Mouse (Mus musculus): ENCODE results near the gene Grik2. TPM values are rescaled to one million over a fixed set of nuclear protein-coding genes. Genes with fewer than 3 reads are reported as not detected.

The Grik2 gene
- polyA plus RNA-seq, 1 experiment from 2014 or later, result 0.87 TPM

DNA sequence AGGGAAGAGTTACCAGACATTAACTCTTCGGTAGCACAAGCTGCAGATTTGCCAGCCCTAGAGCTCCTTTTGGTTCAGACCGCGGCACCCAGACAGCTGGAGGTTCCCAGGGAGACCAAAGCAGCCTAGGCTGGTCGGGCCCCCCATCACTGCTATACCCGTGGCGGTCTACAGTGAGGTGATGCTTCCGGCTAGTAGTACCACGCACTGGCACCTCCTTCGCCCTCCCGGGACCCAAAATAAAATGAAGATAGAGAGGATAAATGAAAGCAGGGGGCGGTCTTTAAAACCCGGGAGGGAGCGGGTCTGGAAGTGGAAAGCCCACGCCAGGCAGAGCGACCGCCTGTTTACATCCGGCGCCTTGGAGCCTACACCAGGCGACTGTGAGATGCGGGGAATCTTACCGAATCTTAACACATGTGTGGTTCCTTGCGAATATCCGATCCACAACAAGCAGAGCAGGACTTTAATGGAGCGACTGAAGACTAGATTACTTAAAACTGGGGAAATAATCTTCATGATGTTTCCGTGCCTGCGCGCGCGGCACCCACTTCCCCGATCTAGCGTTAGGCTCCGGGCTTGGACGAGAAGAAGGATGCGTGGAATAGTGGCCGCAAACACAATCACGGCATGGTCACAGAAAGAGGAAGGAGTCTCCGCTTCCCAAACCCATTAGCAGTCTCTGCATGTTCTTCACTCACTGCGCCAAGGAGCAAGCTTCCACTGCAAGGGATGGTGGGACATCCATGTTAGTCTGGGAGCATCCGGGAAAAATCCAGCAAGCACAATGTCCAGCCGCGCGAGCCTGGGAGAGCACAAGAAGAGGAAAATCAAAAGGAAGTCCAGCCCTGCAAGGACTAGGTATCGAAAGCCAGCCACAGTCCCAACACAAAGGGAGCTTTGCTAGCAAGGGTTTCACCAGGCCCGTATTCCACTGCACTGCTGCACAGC lies 5.5 kb downstream of the Grik2 start:
- no peak for ATAC-seq (replicated peaks; ENCODE audit: insufficient number of reproducible peaks, insufficient read depth, low FRiP score, low read depth)
- WGBS, result 1% methylated on average over 44 of the region's 44 CpGs

DNA sequence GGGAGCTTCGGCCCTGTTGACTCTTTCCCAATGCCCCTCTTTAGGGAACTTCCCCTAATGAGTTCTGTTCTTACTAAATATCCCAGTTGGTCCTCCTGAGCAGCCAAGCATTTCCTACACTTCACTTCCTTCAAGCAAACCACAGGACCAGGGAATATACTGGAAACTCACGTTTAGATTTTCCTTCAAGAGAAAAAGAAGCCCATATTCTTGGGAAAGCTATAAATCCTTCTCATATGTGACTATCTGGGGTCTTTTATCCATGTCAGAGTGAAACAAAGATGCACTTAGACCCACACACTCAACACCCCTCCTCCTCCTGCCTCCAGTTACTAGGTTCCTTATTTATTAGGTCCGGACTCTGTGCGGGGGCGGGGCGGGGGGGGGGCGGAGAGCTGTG lies 6.5 kb downstream of the Grik2 start:
- H3K9ac ChIP-seq, result no peak overlapping the region
- ATAC-seq (replicated peaks; ENCODE audit: insufficient number of reproducible peaks, insufficient read depth, low FRiP score, low read depth), result no peak
- H3K4me3 ChIP-seq, result peak overlapping the region; percentile 56
- no peaks in the 10 kb centered on the region for H3K36me3 ChIP-seq
- H3K27me3 ChIP-seq, result peaks cover 13% of the 10 kb centered on the region
- H3K4me2 ChIP-seq, result peak overlapping the region; percentile 90
- peaks cover 5% of the 10 kb centered on the region for H3K4me1 ChIP-seq (replicated peaks)
- 10% methylated on average over 7 of the region's 7 CpGs for WGBS
- no peaks in the 10 kb centered on the region for H3K9me3 ChIP-seq (replicated peaks)
- H3K27ac ChIP-seq, result no peak overlapping the region

More for the DNA sequence above, 5.5 kb downstream of the Grik2 start:
- Histone ChIP-seq H3K4me3 (peak overlapping the region; percentile 56), H3K9me3 (replicated peaks) (no peaks in the 10 kb centered on the region), H3K4me1 (replicated peaks) (peaks cover 5% of the 10 kb centered on the region), H3K9ac (peak overlapping the region; percentile 31; the same call in 1 of the 2 replicates), H3K4me2 (peak overlapping the region; percentile 90), H3K27me3 (peaks cover 14% of the 10 kb centered on the region), H3K27ac (no peak overlapping the region), H3K36me3 (no peaks in the 10 kb centered on the region)

DNA sequence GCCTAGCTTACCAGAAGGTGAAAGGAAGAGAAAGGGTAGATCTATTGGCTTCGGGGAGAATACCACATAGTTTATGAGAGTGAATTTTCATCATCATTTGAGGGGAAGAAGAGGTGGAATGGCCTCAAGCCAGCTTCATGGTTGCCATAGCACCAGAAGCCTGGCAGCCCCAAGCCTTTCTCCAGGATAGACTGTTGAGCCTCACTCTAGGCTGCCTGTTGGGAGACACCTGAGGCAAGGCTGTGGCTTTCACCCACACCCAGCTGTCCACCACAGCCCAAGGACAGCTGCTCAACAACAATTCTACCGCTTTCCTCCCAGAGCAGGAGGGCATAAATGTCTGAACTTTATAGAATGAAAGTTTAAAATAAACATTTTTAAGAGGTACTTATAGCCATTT lies 8.1 kb downstream of the Grik2 start:
- no peak overlapping the region for H3K4me2 ChIP-seq
- H3K36me3 ChIP-seq, result no peaks in the 10 kb centered on the region
- WGBS, result 71% methylated on average over 2 of the region's 2 CpGs
- no peaks in the 10 kb centered on the region for H3K9me3 ChIP-seq (replicated peaks)
- no peak overlapping the region for H3K9ac ChIP-seq
- H3K4me3 ChIP-seq, result no peak overlapping the region
- peaks cover 5% of the 10 kb centered on the region; the same call in 1 of the 2 replicates for H3K27me3 ChIP-seq
- no peak overlapping the region for H3K27ac ChIP-seq
- ATAC-seq (replicated peaks; ENCODE audit: insufficient number of reproducible peaks, insufficient read depth, low FRiP score, low read depth), result 0 out of 2 replicates have a peak, but pooled peaks have one; percentile 22
- peaks cover 5% of the 10 kb centered on the region for H3K4me1 ChIP-seq (replicated peaks)

DNA sequence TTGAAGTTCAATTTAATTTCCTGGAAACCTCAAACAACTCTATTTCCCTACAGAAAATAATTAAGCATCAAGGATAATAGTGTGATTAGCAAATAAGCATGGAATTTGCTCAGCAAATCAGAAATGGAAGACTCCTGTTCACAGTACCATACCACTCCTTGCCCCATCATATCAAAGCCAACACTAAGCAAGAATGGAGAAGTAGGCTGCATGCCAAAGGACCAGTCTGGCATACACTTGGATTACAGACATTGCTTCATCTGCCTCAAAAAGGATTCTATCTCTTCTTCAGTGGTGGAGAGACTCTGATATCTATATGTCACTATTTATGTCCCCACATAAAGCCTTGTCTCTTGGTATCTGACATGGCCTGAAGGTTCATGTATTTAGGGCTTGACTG lies 19.7 kb downstream of the Grik2 start:
- Histone ChIP-seq H3K9me3 (replicated peaks) (no peaks in the 10 kb centered on the region), H3K36me3 (no peaks in the 10 kb centered on the region), H3K4me1 (replicated peaks) (no peaks in the 10 kb centered on the region), H3K4me2 (no peak overlapping the region), H3K27ac (no peak overlapping the region), H3K27me3 (no peaks in the 10 kb centered on the region), H3K9ac (no peak overlapping the region), H3K4me3 (no peak overlapping the region)
- ATAC-seq (replicated peaks; ENCODE audit: insufficient number of reproducible peaks, insufficient read depth, low FRiP score, low read depth), result no peak

DNA sequence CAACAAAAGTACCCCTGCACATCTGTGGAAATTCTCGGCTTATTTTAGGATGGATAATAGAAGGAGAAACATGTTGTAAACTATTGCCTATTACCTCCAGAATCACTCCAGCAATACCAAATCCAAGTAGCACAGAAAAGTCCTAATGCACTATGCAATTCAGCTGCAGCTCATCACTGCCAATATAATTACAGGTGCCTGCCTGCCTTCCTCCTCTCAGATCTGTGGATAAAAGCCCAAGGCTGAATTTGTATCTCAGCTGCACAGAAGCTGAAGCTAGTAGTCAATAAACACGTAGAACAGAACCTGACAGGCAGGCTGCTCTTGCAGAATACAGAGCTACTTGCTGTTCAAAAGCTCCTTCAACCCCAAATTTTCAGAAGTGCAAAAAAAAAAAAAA lies 21.0 kb downstream of the Grik2 start:
- WGBS, result 70% methylated on average over 2 of the region's 2 CpGs
- Histone ChIP-seq H3K4me3 (no peak overlapping the region), H3K4me2 (no peak overlapping the region), H3K9me3 (replicated peaks) (no peaks in the 10 kb centered on the region), H3K27ac (no peak overlapping the region), H3K36me3 (no peaks in the 10 kb centered on the region), H3K9ac (no peak overlapping the region), H3K4me1 (replicated peaks) (no peaks in the 10 kb centered on the region), H3K27me3 (no peaks in the 10 kb centered on the region)
- no peak for ATAC-seq (replicated peaks; ENCODE audit: insufficient number of reproducible peaks, insufficient read depth, low FRiP score, low read depth)

DNA sequence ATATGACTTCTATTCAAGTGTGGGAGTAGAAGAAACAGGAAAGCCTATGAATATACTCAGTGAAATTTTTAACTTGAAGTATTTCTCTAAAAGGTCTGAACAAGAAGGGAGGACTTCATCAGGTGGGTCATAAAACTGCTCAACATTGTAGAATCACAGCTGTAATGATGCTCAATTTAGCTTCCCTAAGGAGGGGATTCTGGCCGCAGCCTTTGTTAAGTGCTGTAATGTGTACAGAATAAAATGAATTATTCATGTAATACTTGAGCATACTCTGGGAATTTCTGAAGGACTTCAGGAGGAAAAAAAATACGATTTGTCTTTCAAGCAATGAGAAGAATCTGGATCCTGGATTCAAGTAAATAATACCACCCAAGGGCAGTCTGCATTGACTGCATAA lies 26.0 kb downstream of the Grik2 start:
- no peaks in the 10 kb centered on the region for H3K9me3 ChIP-seq (replicated peaks)
- no peak for ATAC-seq (replicated peaks; ENCODE audit: insufficient number of reproducible peaks, insufficient read depth, low FRiP score, low read depth)
- no peak overlapping the region for H3K4me3 ChIP-seq
- H3K9ac ChIP-seq, result no peak overlapping the region
- H3K36me3 ChIP-seq, result no peaks in the 10 kb centered on the region
- WGBS, result 74% methylated on average over 2 of the region's 2 CpGs
- no peaks in the 10 kb centered on the region for H3K4me1 ChIP-seq (replicated peaks)
- H3K4me2 ChIP-seq, result no peak overlapping the region
- no peak overlapping the region for H3K27ac ChIP-seq
- no peaks in the 10 kb centered on the region for H3K27me3 ChIP-seq

DNA sequence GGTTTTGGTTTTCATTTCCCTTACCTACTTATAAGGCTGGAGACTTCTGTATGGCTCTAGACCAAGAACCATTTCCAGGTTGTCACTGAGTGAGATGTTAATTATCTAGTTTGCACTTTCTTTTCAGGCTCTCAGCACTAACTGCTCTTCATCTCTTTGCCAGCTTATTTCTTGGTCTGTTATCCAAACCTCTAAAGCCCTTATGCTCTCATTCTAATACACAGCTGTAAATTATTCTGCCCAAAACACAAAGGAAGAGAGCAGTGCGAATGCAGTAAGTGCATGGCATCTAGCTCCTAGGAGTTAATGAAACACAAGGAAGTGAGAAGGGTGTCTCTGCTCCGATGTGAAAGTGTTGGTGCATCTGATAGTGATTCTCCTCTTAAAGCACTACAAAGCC lies 36.8 kb downstream of the Grik2 start:
- Histone ChIP-seq H3K36me3 (no peaks in the 10 kb centered on the region), H3K4me3 (no peak overlapping the region), H3K9ac (no peak overlapping the region), H3K9me3 (replicated peaks) (no peaks in the 10 kb centered on the region), H3K27ac (no peak overlapping the region), H3K4me1 (replicated peaks) (no peaks in the 10 kb centered on the region), H3K4me2 (no peak overlapping the region), H3K27me3 (no peaks in the 10 kb centered on the region)
- 69% methylated on average over 2 of the region's 2 CpGs for WGBS
- ATAC-seq (replicated peaks; ENCODE audit: insufficient number of reproducible peaks, insufficient read depth, low FRiP score, low read depth), result no peak

DNA sequence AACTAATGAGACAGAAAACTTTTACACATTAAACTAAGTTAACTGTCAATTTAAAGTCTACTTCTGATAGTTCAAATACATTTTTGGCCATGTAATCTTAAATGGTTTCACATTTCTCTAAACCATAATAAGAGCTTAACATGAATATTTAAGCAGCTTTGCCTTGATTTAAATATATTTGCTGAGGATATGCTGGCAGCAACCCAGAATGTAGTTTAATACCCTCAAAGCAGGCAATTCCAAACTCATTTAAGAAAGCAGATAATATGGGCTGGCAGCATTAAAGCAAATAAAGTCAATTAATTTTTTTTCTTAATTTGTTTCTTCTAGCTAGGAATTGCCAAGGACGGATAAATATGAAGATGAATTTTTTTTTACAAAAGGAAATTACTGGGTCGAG lies 56.7 kb downstream of the Grik2 start:
- Histone ChIP-seq H3K4me3 (no peak overlapping the region), H3K4me2 (no peak overlapping the region), H3K27ac (no peak overlapping the region), H3K27me3 (no peaks in the 10 kb centered on the region), H3K9me3 (replicated peaks) (no peaks in the 10 kb centered on the region), H3K36me3 (no peaks in the 10 kb centered on the region), H3K4me1 (replicated peaks) (no peaks in the 10 kb centered on the region), H3K9ac (no peak overlapping the region)
- no peak for ATAC-seq (replicated peaks; ENCODE audit: insufficient number of reproducible peaks, insufficient read depth, low FRiP score, low read depth)
- WGBS, result 80% methylated on average over 2 of the region's 2 CpGs

DNA sequence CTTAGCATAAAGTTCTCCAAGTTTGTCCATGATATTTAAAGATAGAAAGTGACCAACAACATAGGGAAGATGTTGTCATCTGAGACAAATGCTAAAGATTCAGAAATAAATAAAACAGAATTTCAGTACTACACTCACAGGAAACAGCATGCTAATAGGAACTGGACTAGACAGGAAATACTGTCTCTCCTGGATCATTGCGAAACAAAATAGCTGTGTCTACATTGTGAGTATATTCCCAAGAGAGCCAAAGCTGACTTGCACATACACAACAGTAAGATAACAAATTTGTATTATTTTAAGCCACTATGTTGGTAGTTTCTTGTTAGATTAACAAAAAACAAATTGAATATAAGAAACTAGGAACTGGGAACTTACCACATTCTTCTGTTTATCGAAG lies 64.9 kb downstream of the Grik2 start:
- H3K4me2 ChIP-seq, result no peak overlapping the region
- no peak overlapping the region for H3K4me3 ChIP-seq
- no peak overlapping the region for H3K9ac ChIP-seq
- no peak overlapping the region for H3K27ac ChIP-seq
- no peak for ATAC-seq (replicated peaks; ENCODE audit: insufficient number of reproducible peaks, insufficient read depth, low FRiP score, low read depth)
- WGBS, result 61% methylated on average over 2 of the region's 2 CpGs
- H3K9me3 ChIP-seq (replicated peaks), result no peaks in the 10 kb centered on the region
- H3K27me3 ChIP-seq, result no peaks in the 10 kb centered on the region
- no peaks in the 10 kb centered on the region for H3K36me3 ChIP-seq
- no peaks in the 10 kb centered on the region for H3K4me1 ChIP-seq (replicated peaks)

DNA sequence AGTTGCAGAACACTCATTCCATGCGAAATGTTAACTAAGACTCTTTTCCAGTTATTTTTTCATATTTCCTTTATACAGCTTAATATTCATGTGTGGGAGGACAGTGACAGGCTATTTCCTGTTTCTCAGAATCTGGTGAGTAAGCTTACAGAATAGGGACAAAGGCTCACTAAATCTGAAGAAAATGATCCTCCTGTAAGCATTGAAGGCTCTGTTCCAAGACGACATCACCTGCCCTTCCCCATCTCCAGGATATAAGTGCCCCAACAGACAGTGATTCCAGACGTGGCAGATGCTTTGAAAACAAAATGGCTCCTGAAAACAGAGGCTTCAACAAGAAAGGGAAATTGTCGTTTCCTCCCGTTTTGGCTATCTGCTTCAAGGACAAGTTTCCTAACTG lies 71.7 kb downstream of the Grik2 start:
- no peak for ATAC-seq (replicated peaks; ENCODE audit: insufficient number of reproducible peaks, insufficient read depth, low FRiP score, low read depth)
- Histone ChIP-seq H3K9me3 (replicated peaks) (no peaks in the 10 kb centered on the region), H3K9ac (no peak overlapping the region), H3K27me3 (no peaks in the 10 kb centered on the region), H3K36me3 (no peaks in the 10 kb centered on the region), H3K4me3 (no peak overlapping the region), H3K4me2 (no peak overlapping the region), H3K27ac (no peak overlapping the region), H3K4me1 (replicated peaks) (no peaks in the 10 kb centered on the region)
- 50% methylated on average over 5 of the region's 5 CpGs for WGBS

DNA sequence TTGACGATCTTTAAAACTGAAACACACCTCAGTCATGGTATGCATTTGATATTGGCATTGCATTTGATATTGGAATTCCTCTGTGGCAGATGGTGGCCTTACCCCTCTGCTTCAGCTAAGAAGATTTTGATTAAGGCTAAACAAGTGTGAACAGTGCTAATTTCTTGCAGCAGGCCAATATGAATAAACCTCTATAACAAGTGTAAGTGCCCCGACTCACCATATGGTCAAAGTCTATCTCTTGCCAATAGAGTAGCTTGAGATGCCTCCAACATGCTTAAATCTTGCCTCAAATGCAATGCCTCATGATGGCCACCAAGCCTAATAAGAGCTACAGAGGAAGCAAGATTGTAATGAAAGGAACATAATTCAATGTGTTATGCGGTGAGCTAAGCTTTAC lies 78.8 kb downstream of the Grik2 start:
- Histone ChIP-seq H3K27me3 (no peaks in the 10 kb centered on the region), H3K4me2 (no peak overlapping the region), H3K27ac (no peak overlapping the region), H3K36me3 (no peaks in the 10 kb centered on the region), H3K4me1 (replicated peaks) (no peaks in the 10 kb centered on the region), H3K9ac (no peak overlapping the region), H3K4me3 (no peak overlapping the region), H3K9me3 (replicated peaks) (no peaks in the 10 kb centered on the region)
- WGBS, result 79% methylated on average over 3 of the region's 3 CpGs
- no peak for ATAC-seq (replicated peaks; ENCODE audit: insufficient number of reproducible peaks, insufficient read depth, low FRiP score, low read depth)

DNA sequence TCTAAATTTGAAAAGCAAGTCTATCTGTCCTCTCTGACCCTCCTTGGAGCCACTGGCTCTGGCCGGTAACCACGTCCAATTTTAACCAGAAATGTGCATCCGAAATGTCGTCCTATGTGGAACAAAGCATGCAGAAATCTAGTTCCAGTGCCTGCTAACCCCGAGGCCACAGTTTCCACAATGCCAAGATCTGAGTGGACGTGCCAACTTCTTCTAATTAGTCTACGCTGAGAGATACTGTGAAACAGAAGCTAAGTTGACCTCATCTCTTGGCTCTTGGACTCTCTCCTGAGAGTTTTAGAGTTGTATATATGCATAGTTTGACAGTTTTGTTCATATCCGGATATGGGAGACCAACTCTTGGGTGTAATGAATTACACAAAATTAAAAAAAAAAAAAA lies 84.1 kb downstream of the Grik2 start:
- H3K27me3 ChIP-seq, result no peaks in the 10 kb centered on the region
- ATAC-seq (replicated peaks; ENCODE audit: insufficient number of reproducible peaks, insufficient read depth, low FRiP score, low read depth), result no peak
- no peak overlapping the region for H3K4me3 ChIP-seq
- H3K9me3 ChIP-seq (replicated peaks), result no peaks in the 10 kb centered on the region
- H3K36me3 ChIP-seq, result no peaks in the 10 kb centered on the region
- H3K27ac ChIP-seq, result no peak overlapping the region
- no peak overlapping the region for H3K4me2 ChIP-seq
- H3K4me1 ChIP-seq (replicated peaks), result no peaks in the 10 kb centered on the region
- 82% methylated on average over 8 of the region's 8 CpGs for WGBS
- H3K9ac ChIP-seq, result no peak overlapping the region
